Mouse (Mus musculus) testis, adult 10 weeks (tissue): ENCODE measurements around the gene Fam186b. TPM values are rescaled to one million over a fixed set of nuclear protein-coding genes. Genes with fewer than 3 reads are reported as not detected.

Experiments
- polyA plus RNA-seq: library from polyadenylated mRNA; stranded (reverse); fragments of 350-450 nt; fragmentation: Illumina TruSeq; extraction: RNeasy Lipid Tissue Mini Kit (QIAGEN cat#74804); gene quantifications from one replicate; pipeline ENCODE4 v1.2.3, GENCODE M21; 2014; ENCODE audit warnings: low read depth, low replicate concordance

The Fam186b gene
- 24.8 TPM for polyA plus RNA-seq

DNA sequence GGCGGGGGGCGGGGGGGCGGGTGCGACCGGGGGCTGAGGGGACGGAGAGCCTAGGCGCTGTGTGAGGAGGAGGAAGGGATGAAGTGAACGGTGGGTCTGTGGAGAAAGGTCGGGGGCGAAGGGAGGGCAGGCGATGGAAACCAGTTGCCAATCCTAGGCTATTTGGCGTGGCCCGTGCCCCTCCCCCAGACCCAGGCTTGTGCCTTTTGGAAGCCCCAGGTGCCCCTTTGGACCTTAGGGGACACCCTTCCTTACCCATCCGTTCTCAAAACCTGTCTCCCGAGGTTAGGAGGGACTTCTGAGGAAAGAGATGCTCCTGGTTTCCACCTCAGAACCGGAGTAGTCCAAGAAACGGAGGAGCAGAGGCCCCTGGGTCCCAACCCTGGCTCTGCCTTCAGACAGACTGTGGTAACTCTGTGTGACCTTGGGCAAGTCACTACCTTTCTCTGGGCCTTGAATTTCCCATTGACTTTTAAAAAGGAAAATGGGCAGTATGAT lies at the start of gene Fam186b:
Gene Fam186b, minus strand, starts transcription at position 405 of the 498 bp plus-strand sequence.

GRCm38 (mm10) chr15:99294813-99295374 lies 794 bp downstream of the Fam186b start, which contains the start of gene Prpf40b:
Gene Prpf40b, plus strand, starts transcription at chr15:99295087.

DNA sequence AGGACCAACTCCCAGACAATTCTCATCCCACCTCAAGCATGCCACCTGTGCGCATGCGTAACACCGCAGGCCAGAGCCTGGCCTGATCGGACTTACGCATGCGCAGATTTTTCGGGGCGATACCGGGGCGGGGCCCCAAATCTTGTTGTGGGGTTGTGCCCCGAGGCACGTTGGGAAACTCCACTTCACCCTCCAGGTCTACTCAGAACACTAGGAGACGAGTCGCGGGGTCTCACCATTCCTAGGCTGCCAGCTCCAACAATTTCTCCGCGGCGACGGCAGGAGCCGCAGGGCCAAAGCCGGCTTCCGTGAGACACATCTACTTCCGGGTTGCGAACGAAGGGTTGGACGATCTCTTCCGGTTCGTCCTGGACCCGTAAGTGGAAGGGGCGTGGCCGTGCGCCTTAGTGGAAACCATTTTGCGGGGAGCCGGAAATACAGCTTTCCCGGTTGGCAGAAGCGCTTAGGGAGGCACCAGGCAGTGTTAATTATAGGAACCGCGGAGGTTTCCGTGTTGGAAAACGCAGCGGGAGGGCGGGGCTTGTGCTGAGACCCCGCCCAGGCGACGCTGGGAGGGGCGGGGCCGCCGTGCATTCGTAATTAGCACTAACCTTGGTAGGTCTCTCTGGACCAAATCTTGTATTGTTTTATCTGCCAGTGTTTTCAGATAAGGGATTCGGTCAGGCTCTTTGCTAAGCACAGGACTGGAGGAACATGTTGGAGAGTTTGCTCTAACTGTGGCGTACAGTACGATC lies 43.9 kb downstream of the Fam186b start, which contains the start of gene Mcrs1:
Gene Mcrs1, minus strand, starts transcription at position 336 of the 755 bp plus-strand sequence.

DNA sequence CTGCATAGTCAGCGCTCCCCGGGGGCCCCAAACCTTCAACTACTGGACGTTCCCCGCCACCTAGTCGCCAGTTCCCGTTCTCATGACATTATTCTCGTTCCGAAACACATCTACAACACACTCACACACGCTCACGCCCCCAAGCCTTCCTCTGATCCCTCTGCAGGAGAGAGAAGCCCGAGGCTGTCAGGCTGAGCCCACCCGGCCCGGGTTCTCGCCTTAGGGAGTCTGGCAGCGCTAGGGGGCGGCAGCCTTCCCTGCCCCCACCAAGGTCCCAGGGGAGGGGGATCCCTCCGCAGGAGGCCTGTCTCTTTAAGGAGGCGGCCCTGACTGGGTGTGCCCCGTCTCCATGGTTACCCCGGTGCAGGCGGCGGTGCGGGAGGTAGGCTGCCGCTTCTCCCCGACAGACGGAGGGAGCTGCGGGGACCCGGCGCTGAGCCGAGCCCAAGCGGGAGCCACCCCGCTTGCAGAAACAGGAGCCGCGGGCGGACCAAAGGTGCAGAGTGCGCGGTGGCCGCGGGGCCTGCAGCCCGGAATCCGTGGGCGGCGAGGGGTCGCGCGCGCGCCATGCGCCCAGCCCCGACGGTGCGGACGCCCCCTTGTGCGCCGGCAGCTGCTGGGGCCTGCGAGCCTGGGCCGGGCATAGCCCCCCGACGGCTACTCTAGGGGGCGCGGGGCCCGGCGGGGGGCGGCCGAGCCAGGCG lies 71.3 kb downstream of the Fam186b start, which contains the start of gene Kcnh3:
Gene Kcnh3, plus strand, starts transcription at position 654 of the 704 bp plus-strand sequence.

Other genes starting within 250 kb of the Fam186b start
- gene Prph, start 240.7 kb downstream of the Fam186b start, polyA plus RNA-seq, result not detected
- 2.4 TPM for gene Troap, start 221.3 kb downstream of the Fam186b start, polyA plus RNA-seq
- not detected for gene C1ql4, start 208.1 kb downstream of the Fam186b start, polyA plus RNA-seq
- gene Dnajc22, start 202.7 kb downstream of the Fam186b start, polyA plus RNA-seq, result not detected
- gene Spats2, start 170.0 kb downstream of the Fam186b start, polyA plus RNA-seq, result 96.0 TPM
- 0.07 TPM for gene Kcnh3, start 71.0 kb downstream of the Fam186b start, polyA plus RNA-seq
- gene Mcrs1, start 43.9 kb downstream of the Fam186b start, polyA plus RNA-seq, result 3.5 TPM
- 17.5 TPM for gene Prpf40b, start 801 bp downstream of the Fam186b start, polyA plus RNA-seq
- 3.6 TPM for gene Fmnl3, start 74.6 kb upstream of the Fam186b start, polyA plus RNA-seq
- gene Tmbim6, start 97.0 kb upstream of the Fam186b start, polyA plus RNA-seq, result 101 TPM
- gene Nckap5l, start 161.9 kb upstream of the Fam186b start, polyA plus RNA-seq, result not detected
- 1.3 TPM for gene Bcdin3d, start 178.8 kb upstream of the Fam186b start, polyA plus RNA-seq
- not detected for gene Faim2, start 232.3 kb upstream of the Fam186b start, polyA plus RNA-seq